Mouse (Mus musculus): ENCODE results near the gene C1ql1. TPM values are rescaled to one million over a fixed set of nuclear protein-coding genes. Genes with fewer than 3 reads are reported as not detected.
A peak's percentile ranks its signal among the peaks of the same experiment; 100 is the strongest.
"Not testable (repeated sequence)": the region's sequence is repeated elsewhere in the genome, so short reads cannot be mapped to it uniquely, and the experiment has no call there.

The C1ql1 gene
- total and polyA plus RNA-seq, 2 experiments = not detected

GRCm38 (mm10) chr11:102978052-102978666 lies 31.7 kb upstream of the C1ql1 start:
- DNase-seq (ENCODE audit: extremely low read depth, low read depth, low spot score) = peak; percentile 34

GRCm38 (mm10) chr11:102975966-102976365 lies 29.5 kb upstream of the C1ql1 start:
- WGBS = 80% methylated on average over 9 of the region's 9 CpGs
- not testable (repeated sequence) for H3K27ac ChIP-seq (replicated peaks; ENCODE audit: insufficient read depth, low read depth, low read length); H3K27me3 ChIP-seq (ENCODE audit: control insufficient read depth, insufficient read depth, low read length); H3K9ac ChIP-seq (ENCODE audit: low read depth, low read length); H3K4me3 ChIP-seq (ENCODE audit: insufficient read depth, low read depth, low read length); H3K36me3 ChIP-seq (ENCODE audit: control insufficient read depth, insufficient read depth, low read length); H3K79me2 ChIP-seq (ENCODE audit: control insufficient read depth, insufficient read depth, low read length); H3K4me1 ChIP-seq (ENCODE audit: control insufficient read depth, insufficient read depth, low read length)
- peak; percentile 23 for DNase-seq (ENCODE audit: extremely low read depth, low read depth, low spot score)
- peak; percentile 38 for TF ChIP-seq CTCF (IDR thresholded peaks at IDR 0.05; ENCODE audit: low read depth, low read length)

More at GRCm38 (mm10) chr11:102978052-102978666, 31.7 kb upstream of the C1ql1 start:
- Histone ChIP-seq H3K27me3 (ENCODE audit: control insufficient read depth, insufficient read depth, low read length) (no peaks in the 10 kb centered on the region), H3K4me1 (ENCODE audit: control insufficient read depth, insufficient read depth, low read length) (peaks cover 5% of the 10 kb centered on the region), H3K9ac (ENCODE audit: low read depth, low read length) (no peak overlapping the region), H3K4me3 (ENCODE audit: insufficient read depth, low read depth, low read length) (no peak overlapping the region), H3K79me2 (ENCODE audit: control insufficient read depth, insufficient read depth, low read length) (no peaks in the 10 kb centered on the region), H3K36me3 (ENCODE audit: control insufficient read depth, insufficient read depth, low read length) (no peaks in the 10 kb centered on the region), H3K27ac (replicated peaks; ENCODE audit: insufficient read depth, low read depth, low read length) (no peak overlapping the region)
- WGBS = 37% methylated on average over 6 of the region's 6 CpGs
- TF ChIP-seq POLR2A (IDR thresholded peaks at IDR 0.05; ENCODE audit: extremely low read depth, insufficient read depth, low read length) = no peak
- no peak for TF ChIP-seq CTCF (IDR thresholded peaks at IDR 0.05; ENCODE audit: low read depth, low read length)

GRCm38 (mm10) chr11:102972326-102972725 lies 25.8 kb upstream of the C1ql1 start:
- H3K79me2 ChIP-seq (ENCODE audit: control insufficient read depth, insufficient read depth, low read length) = no peaks in the 10 kb centered on the region
- no peak overlapping the region for H3K4me3 ChIP-seq (ENCODE audit: insufficient read depth, low read depth, low read length)
- no peaks in the 10 kb centered on the region for H3K4me1 ChIP-seq (ENCODE audit: control insufficient read depth, insufficient read depth, low read length)
- no peak for DNase-seq (ENCODE audit: extremely low read depth, low read depth, low spot score)
- TF ChIP-seq POLR2A (IDR thresholded peaks at IDR 0.05; ENCODE audit: extremely low read depth, insufficient read depth, low read length) (no peak), CTCF (IDR thresholded peaks at IDR 0.05; ENCODE audit: low read depth, low read length) (no peak)
- no peaks in the 10 kb centered on the region for H3K36me3 ChIP-seq (ENCODE audit: control insufficient read depth, insufficient read depth, low read length)
- peaks cover 5% of the 10 kb centered on the region; the same call in 1 of the 2 replicates for H3K27me3 ChIP-seq (ENCODE audit: control insufficient read depth, insufficient read depth, low read length)
- H3K27ac ChIP-seq (replicated peaks; ENCODE audit: insufficient read depth, low read depth, low read length) = no peak overlapping the region
- H3K9ac ChIP-seq (ENCODE audit: low read depth, low read length) = no peak overlapping the region
- 38% methylated on average over 1 of the region's 1 CpGs for WGBS

GRCm38 (mm10) chr11:102971604-102972003 lies 25.1 kb upstream of the C1ql1 start:
- Histone ChIP-seq H3K4me3 (ENCODE audit: insufficient read depth, low read depth, low read length) (no peak overlapping the region), H3K27me3 (ENCODE audit: control insufficient read depth, insufficient read depth, low read length) (peaks cover 6% of the 10 kb centered on the region; the same call in 1 of the 2 replicates), H3K9ac (ENCODE audit: low read depth, low read length) (no peak overlapping the region), H3K36me3 (ENCODE audit: control insufficient read depth, insufficient read depth, low read length) (no peaks in the 10 kb centered on the region), H3K79me2 (ENCODE audit: control insufficient read depth, insufficient read depth, low read length) (no peaks in the 10 kb centered on the region), H3K27ac (replicated peaks; ENCODE audit: insufficient read depth, low read depth, low read length) (no peak overlapping the region), H3K4me1 (ENCODE audit: control insufficient read depth, insufficient read depth, low read length) (no peaks in the 10 kb centered on the region)
- DNase-seq (ENCODE audit: extremely low read depth, low read depth, low spot score) = no peak
- TF ChIP-seq CTCF (IDR thresholded peaks at IDR 0.05; ENCODE audit: low read depth, low read length) (no peak), POLR2A (IDR thresholded peaks at IDR 0.05; ENCODE audit: extremely low read depth, insufficient read depth, low read length) (no peak)
- 54% methylated on average over 5 of the region's 5 CpGs for WGBS

- Histone ChIP-seq H3K27ac (replicated peaks; ENCODE audit: insufficient read depth, low read depth, low read length) (no peak overlapping the region), H3K36me3 (ENCODE audit: control insufficient read depth, insufficient read depth, low read length) (no peaks in the 10 kb centered on the region), H3K4me1 (ENCODE audit: control insufficient read depth, insufficient read depth, low read length) (no peaks in the 10 kb centered on the region), H3K79me2 (ENCODE audit: control insufficient read depth, insufficient read depth, low read length) (no peaks in the 10 kb centered on the region), H3K4me3 (ENCODE audit: insufficient read depth, low read depth, low read length) (no peak overlapping the region), H3K9ac (ENCODE audit: low read depth, low read length) (no peak overlapping the region), H3K27me3 (ENCODE audit: control insufficient read depth, insufficient read depth, low read length) (peaks cover 5% of the 10 kb centered on the region; the same call in 1 of the 2 replicates)
- 63% methylated on average over 16 of the region's 16 CpGs for WGBS
- no peak for DNase-seq (ENCODE audit: extremely low read depth, low read depth, low spot score)
- TF ChIP-seq POLR2A (IDR thresholded peaks at IDR 0.05; ENCODE audit: extremely low read depth, insufficient read depth, low read length) (no peak), CTCF (IDR thresholded peaks at IDR 0.05; ENCODE audit: low read depth, low read length) (no peak)
Observed at GRCm38 (mm10) chr11:102964547-102965091, 18.1 kb upstream of the C1ql1 start.
